Mouse (Mus musculus) spleen, postnatal 14 days (tissue): ENCODE measurements around the gene Txlna.

Experiments used
- DNase-seq, 2 experiments: peaks; one replicate each; pipeline ENCODE4 v3.0.0; 2021 to 2022; ENCODE audit warnings: low spot score in 2 of 2

Gene Txlna

DNA sequence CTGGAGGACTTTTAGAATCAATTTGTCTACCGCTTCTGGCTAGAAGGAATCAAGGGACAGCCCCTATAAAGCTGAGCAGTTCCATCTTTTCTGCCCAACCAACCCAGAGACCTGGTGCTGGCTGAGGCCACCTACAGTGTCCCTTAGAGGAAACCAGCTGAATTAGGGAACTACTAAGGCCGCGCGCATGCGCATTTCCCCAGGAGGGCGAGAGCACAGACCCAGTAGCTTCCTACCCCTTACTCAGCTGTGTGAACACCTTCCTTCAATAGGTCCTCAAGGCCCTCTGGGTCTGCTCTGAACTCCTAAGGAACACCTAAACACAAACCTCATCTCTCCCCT, 15.9 kb downstream of the Txlna start:
- DNase-seq: peak; percentile 57 to 72

DNA sequence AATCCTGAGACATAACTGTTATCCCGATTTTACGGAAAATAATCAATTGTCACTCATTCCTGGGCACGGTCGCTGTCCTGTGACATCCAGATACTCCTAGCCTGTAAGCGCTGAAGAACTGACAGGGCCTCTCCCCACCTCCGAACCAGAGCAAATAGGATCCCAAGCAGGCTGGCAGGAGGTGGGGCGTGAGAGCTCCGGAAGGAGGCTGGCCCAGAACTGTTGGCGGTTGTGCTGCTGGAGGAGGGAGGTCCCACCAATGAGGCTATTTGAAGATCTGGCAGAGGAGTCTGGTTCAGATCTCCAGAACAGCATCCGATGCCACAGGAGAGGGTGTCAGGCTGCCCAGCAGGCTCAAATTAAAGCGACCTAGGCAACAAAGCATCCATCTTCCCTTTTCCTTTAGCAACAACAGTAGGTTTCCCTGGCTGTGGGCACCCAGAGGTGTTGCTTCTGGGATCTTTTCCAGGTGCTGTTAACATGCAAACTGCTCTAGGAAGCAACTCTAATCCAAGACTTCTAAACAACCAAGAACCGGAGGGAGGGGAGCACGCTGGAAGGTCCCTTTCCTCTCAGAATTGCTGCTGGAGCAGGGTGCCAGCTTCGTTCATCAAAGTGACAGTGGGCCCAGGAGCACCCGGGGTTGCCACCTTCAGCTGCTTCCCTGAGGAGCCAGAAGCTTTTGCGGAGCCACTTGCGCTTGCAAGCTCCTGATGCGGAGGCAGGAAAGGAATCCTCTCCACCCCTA, 16.4 kb downstream of the Txlna start:
- DNase-seq: peak; percentile 58 to 65

DNA sequence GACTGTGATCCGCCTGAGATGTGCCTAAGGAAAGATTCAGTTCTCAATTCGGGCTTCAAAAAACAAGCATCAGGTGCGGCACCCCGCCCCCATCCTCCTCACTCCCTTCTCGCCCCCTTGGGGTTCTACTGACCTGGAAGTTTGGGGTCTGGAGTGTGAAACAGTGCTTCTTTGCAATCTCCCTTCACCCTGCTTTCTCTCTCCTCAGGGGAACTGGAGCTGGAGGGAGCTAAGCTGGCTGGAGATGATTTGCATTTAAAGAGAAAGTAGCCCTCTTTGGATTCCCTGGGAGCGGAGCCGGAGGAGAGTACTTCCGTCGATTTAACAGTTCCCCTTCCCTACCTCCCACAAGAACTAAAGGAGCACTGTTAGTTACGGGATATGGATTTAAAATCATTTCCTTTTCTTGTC, 17.2 kb downstream of the Txlna start, which contains the start of gene Ccdc28b:
Gene Ccdc28b, minus strand, starts transcription at position 267 of the 411 bp plus-strand sequence.
- no peak for DNase-seq

DNA sequence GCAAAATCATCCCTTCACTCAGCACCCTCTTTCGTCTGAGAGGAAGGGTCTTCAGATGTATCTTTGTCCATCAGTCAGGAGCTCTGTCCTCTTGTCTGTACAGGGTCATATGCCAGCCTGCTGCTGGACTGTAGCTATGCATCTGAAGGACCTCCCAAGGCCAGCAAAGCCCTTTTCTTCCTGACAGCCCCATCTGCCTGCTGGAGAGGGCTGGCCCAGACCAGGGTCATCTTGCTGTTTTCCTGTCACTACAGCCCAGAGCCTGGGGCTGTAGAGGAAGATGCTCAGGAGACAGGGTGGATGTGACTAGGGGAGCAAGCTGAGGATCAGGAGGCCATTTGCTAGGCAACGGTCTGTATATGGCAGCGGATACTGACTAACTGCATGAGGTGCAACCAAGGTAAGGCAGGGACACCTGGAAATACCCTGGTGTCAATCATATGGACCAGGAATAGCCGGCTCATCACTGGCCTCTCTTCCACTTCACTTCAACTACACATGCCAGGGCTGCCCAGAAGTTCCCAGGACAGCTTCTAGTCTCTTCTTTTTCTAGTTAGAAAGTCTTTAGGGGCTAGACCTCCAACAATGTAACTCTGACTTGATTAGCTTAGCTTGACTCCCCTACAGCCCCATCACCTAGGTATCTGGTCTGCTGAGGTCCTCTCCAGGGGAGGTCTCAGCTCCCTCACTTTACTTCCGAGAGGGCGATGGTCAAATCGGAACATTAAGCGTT, 17.9 kb downstream of the Txlna start:
- DNase-seq: no peak

GRCm38 (mm10) chr4:129622120-129622802, 18.6 kb downstream of the Txlna start:
- no peak for DNase-seq

DNA sequence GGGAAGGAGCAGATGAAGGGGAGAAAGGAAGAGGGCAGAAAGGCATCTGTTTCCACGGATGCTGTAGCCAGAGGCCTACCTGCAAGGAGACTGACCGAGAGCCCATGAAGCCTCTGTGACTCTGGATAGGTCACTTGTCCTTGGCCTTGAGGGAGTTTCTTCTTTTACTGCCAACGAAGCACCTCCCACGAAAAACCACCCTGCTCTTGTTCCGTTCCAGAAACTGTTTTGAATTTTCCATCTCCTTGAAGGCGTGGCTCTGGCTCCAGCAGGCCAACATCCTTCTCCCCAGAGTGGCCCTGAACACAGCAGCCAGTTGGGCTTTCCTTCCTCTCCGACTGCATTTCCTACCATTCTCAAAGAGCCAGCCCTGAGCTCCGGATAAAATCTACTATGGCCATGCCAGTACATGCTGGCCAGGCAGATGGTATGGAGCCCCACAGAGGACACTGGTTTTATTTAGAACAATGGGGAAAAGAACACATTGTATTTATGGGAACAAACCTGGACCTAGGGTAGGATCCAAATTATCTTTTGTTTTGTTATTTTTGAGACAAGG, 19.5 kb downstream of the Txlna start:
- DNase-seq: no peak

DNA sequence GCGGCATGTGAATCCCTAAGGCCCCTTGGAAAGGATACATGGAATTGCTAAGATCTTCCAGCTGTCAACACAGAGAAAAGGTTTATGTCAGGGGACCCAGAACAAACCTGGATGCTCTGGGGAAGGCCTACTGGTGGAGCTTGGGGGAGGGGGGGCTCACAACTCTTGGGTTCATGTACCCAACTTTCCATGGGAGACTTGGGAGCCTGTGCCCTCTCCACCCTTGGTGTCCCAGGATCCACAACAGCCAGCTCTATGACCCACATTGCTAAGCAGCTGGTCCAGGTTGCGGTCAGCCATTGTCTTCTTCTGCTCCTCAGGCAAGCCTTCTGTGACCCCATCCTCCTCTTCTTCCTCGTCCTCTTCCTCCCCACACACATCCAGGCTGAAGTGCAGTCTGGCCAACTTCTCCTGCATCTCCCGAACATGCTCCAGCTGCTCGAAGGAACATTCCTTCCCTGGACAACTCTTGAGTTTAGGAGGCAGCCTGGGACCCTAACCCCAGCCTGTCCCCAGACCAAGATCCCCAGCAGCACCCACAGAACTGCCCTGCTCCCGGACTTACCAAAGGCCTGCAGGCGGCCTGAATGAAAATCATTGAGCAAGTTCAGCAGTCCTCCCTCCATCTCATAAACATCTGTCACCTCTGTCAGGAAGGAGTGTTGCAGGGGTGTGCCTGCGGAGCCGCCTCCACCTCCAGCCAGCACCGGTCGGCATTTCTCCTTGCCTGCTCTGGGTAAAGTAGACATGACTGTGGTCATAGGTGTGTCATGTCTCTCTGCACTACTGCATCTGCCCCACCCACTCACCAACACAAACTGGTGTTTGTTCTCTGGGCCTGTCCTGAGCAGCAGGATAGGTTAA, 20.2 kb downstream of the Txlna start:
- no peak for DNase-seq

GRCm38 (mm10) chr4:129618786-129619691, 21.8 kb downstream of the Txlna start, which contains the start of gene Iqcc:
Gene Iqcc, minus strand, starts transcription at chr4:129619099.
- DNase-seq: peak; percentile 89 to 90

- DNase-seq: no peak
These were observed 22.8 kb downstream of the Txlna start for GRCm38 (mm10) chr4:129618031-129618430.

DNA sequence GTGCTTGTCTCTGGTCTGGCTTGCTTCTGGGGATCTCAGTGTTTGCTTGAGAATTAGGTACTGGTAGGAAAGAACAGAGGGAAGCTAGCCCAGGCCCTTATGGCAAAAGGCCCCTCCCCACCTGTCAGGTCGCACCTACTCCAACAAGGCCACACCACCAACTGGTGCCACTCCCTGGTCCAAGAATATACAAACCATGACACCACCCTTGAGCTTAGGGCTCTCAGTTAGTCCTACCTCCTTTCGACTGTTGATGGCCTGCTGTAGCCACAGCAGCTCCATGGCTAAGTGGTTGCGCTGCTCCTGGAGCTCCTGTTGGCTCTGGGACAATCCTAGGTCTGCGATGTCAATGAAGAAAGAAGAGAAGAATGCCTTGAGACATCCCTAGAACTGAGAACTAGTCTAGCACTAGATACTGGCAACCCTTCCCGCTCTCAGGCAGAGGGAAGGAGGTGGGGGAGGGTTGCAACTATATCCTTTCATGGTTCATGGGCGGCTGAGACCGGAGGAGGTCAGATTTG, 23.7 kb downstream of the Txlna start:
- no peak for DNase-seq

GRCm38 (mm10) chr4:129616631-129617030, 24.2 kb downstream of the Txlna start:
- no peak for DNase-seq

DNA sequence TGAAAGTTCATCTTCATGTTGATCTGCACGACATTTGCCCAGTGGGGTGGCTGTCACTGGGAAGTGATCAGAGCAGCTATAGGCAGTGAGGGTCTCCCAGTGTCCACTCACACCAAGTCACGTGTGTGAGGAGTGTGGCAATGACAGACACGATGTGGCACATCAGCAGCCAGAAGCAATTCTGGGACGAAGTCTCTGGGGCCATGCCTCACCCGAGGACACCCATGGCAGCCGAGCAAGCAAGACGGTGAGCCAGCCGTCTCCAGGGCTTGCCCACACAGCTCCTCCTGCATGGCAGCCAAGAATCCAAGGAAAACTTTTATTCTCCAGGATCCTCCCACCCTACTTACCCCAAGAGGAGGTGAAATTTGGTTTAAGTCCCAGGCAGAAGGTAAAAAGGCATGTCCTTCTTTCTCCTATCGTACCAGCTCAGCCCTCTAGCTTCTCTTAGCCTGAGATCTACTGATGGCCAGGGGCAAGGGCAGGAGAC, 25.0 kb downstream of the Txlna start:
- no peak for DNase-seq

DNA sequence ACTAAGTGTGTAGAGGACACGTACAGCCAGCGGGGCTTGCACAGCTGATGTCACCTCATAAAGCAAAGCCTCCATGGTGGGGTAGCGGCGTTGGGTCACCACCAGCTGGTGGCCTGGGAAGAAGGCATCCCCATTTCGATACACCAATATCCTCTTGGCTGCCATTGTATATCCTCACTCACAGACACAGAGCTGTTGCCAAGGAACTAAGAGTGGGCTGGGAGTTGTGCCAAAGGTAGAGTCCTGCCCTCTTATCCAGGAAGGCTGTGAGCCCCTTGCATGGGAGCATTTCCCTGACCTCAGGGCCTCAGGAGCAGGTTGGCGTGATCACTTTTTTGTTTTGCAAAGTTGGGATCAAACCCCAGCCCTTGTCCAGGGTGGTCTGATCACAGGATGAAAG, 26.8 kb downstream of the Txlna start, which contains the start of gene Dcdc2b:
Gene Dcdc2b, minus strand, starts transcription at position 165 of the 400 bp plus-strand sequence.
- no peak for DNase-seq

DNA sequence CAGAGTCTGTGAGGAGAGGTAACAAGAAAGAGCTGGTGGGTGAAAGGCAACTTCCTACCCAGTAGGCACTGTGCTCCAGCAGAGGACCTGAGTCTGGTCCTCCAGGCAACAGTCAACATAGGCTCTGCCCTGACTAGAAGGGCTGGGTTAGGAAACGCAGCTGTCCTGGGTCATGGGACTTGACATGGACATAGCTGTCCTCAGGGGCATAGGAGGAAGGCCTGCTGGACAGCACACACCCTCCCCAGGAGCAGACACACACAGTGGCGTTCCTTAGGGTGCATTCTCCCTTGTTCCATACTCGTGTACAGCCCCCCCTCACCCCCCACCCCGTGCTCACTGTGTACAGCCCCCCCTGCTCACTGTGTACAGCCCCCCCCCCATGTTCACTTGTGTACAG, 30.4 kb downstream of the Txlna start:
- DNase-seq: no peak

DNA sequence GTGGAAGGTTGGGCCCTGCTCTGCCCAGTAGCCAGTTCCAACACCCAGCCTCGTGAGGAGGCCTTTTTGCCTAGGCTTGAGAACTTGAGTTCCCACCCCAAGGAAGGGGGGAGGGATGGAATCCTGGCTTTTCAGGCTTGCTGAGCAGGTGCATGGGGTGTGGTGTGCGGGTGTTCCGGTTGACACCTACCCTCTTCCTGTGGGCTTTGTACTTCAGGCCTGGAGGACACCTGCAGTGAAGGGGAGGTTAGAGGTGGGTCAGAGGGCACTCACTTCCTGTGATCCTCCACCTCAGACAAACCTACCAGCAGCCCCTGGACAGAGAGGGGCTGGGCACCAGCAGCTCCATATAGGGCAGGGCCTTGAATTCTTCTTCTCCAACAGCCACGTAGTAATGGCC, 30.8 kb downstream of the Txlna start:
- no peak for DNase-seq

DNA sequence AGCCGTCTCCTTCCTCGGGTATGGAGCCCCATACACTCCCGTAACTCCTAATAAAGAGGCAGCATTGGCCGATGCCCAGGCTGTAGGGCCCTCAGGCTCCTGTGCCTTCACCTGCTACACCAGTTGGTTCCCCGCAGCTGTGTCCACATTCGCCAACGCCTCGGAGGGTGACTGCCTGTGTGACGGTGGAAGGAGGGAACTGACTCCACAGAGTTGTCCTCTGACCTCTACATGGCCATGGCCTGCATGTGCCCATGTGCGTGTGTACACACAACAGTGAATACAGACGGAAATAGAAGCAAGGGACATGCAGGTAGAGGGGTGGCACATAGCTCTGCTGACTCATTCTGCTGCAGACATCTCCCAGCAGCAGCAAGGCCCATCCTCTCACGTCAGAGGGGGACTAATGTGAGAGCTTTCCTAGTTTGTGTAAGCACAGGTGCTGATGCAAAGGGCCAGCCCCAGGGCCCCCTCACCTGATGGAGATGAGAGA, 31.7 kb downstream of the Txlna start:
- no peak for DNase-seq

- peak; percentile 57 to 81 for DNase-seq
These were observed 32.3 kb downstream of the Txlna start for GRCm38 (mm10) chr4:129608426-129609025.

- peak; percentile 66 to 78 for DNase-seq
These were observed 40.4 kb downstream of the Txlna start, which contains the start of the genes Eif3i and Tmem234 for GRCm38 (mm10) chr4:129600233-129601158. Gene Eif3i, minus strand, starts transcription at chr4:129600648. Gene Tmem234, plus strand, starts transcription at chr4:129600668.
